Comparison of ENCODE assay signal across 8 mouse cellular contexts in the genomic region with DNA sequence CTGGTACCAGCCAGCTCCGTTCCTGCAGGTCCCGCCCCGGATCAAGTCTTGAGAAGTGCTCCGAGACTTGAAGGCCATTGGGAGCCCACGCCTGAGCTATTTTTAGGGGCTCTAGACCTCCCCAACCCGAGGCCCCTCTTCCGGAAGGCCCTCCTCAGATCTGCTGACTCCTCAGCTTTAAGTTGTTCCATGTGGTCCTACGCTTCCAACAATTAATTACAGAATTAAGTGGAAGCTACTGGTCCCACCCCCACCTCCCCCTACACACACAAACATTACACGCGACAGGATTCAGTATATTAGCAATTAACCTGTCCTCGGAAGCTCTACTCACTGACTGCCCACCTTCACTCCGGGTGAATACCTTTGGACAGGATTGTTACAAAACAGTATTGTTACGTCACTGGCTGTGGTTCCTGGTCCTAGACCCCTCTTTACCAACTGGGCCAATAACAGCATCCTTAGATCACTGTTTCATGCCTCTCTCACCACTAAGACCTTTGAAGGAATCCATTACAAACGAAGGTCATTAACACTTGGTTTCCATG. TPM values are rescaled to one million over a fixed set of nuclear protein-coding genes. Genes with fewer than 3 reads are reported as not detected.
DNase-seq lines count a peak whose midpoint lies in the region; ATAC-seq and TF ChIP-seq lines count a peak whose summit lies in the region.

No protein-coding gene starts in this region.

- ATAC-seq in kidney, embryonic 14.5 days (ENCODE audit: low FRiP score, low TSS enrichment): no peak
- peak; percentile 58 for ATAC-seq in hindbrain, embryonic 13.5 days (ENCODE audit: low FRiP score)
- peak; percentile 61 for ATAC-seq in midbrain, embryonic 14.5 days (ENCODE audit: low FRiP score, low TSS enrichment)

- TF ChIP-seq POLR2A in bone marrow, adult 2 months (IDR thresholded peaks at IDR 0.05; ENCODE audit: borderline replicate concordance, control insufficient read depth, low read depth, low read length): peak; percentile 2; the same call in 1 of the 2 replicates

- H3K4me3 ChIP-seq in kidney, embryonic 14.5 days (ENCODE audit: low read length): peak overlapping the region; percentile 61
- H3K4me3 ChIP-seq in bone marrow, adult 2 months (replicated peaks; ENCODE audit: control insufficient read depth, low read depth, low read length): peak overlapping the region; percentile 90
- H3K4me3 ChIP-seq in hindbrain, embryonic 13.5 days: peak overlapping the region; percentile 53
- H3K4me3 ChIP-seq in midbrain, embryonic 14.5 days (replicated peaks; ENCODE audit: low read depth, low read length): peak overlapping the region; percentile 53

- H3K4me2 ChIP-seq in kidney, embryonic 14.5 days (replicated peaks; ENCODE audit: low read depth, low read length): peak overlapping the region; percentile 42
- peak overlapping the region; percentile 61 for H3K4me2 ChIP-seq in hindbrain, embryonic 13.5 days
- H3K4me2 ChIP-seq in midbrain, embryonic 14.5 days (ENCODE audit: low read length): peak overlapping the region; percentile 66

- no peaks in the 10 kb centered on the region for H3K9me3 ChIP-seq in kidney, embryonic 14.5 days (ENCODE audit: control insufficient read depth, low read length)
- no peaks in the 10 kb centered on the region for H3K9me3 ChIP-seq in hindbrain, embryonic 13.5 days
- H3K9me3 ChIP-seq in midbrain, embryonic 14.5 days (ENCODE audit: control insufficient read depth, low read length): no peaks in the 10 kb centered on the region

- no peaks in the 10 kb centered on the region for H3K4me1 ChIP-seq in kidney, embryonic 14.5 days (ENCODE audit: control insufficient read depth, insufficient read depth, low read length)
- H3K4me1 ChIP-seq in bone marrow, adult 2 months (ENCODE audit: control insufficient read depth, insufficient read depth, low read length): no peaks in the 10 kb centered on the region
- peaks cover 4% of the 10 kb centered on the region; the same call in 1 of the 2 replicates for H3K4me1 ChIP-seq in hindbrain, embryonic 13.5 days (replicated peaks)
- no peaks in the 10 kb centered on the region for H3K4me1 ChIP-seq in midbrain, embryonic 14.5 days (ENCODE audit: control insufficient read depth, insufficient read depth, low read length)

- no peak for TF ChIP-seq CTCF in bone marrow, adult 2 months (IDR thresholded peaks at IDR 0.05; ENCODE audit: control insufficient read depth, insufficient read depth, low read length)

- H3K27me3 ChIP-seq in kidney, embryonic 14.5 days (ENCODE audit: control insufficient read depth, insufficient read depth, low read length): no peaks in the 10 kb centered on the region
- no peaks in the 10 kb centered on the region for H3K27me3 ChIP-seq in hindbrain, embryonic 13.5 days
- H3K27me3 ChIP-seq in midbrain, embryonic 14.5 days (ENCODE audit: control insufficient read depth, insufficient read depth, low read length): no peaks in the 10 kb centered on the region

- H3K36me3 ChIP-seq in kidney, embryonic 14.5 days (ENCODE audit: control insufficient read depth, insufficient read depth, low read length): no peaks in the 10 kb centered on the region
- H3K36me3 ChIP-seq in hindbrain, embryonic 13.5 days: no peaks in the 10 kb centered on the region
- H3K36me3 ChIP-seq in midbrain, embryonic 14.5 days (ENCODE audit: control insufficient read depth, insufficient read depth, low read length): no peaks in the 10 kb centered on the region

- DNase-seq in kidney, postnatal 36 days: no peak
- DNase-seq in midbrain, embryonic 14.5 days: no peak
- DNase-seq in thymus, postnatal 10 days (ENCODE audit: low spot score in 2 of 2): no peak
- DNase-seq in left cerebral cortex, adult 11 months (ENCODE audit: low spot score): no peak
- DNase-seq in adrenal gland, postnatal 4 days (ENCODE audit: low spot score in 2 of 2): no peak

- peak overlapping the region; percentile 85 for H3K27ac ChIP-seq in kidney, embryonic 14.5 days (ENCODE audit: low read depth, low read length)
- peak overlapping the region; percentile 85 for H3K27ac ChIP-seq in bone marrow, adult 2 months (ENCODE audit: control insufficient read depth, insufficient read depth, low read depth, low read length, poor library complexity)
- peak overlapping the region; percentile 66; the same call in 1 of the 2 replicates for H3K27ac ChIP-seq in hindbrain, embryonic 13.5 days
- 0 out of 2 replicates have a peak overlapping the region, but pooled peaks have one; percentile 20 for H3K27ac ChIP-seq in midbrain, embryonic 14.5 days (replicated peaks; ENCODE audit: low read depth, low read length)

- peak overlapping the region; percentile 75; the same call in 1 of the 2 replicates for H3K9ac ChIP-seq in kidney, embryonic 14.5 days (ENCODE audit: low read depth, low read length)
- peak overlapping the region; percentile 72 for H3K9ac ChIP-seq in hindbrain, embryonic 13.5 days
- H3K9ac ChIP-seq in midbrain, embryonic 14.5 days (replicated peaks; ENCODE audit: low read length): no peak overlapping the region; the same call in 1 of the 2 replicates

- WGBS in kidney, embryonic 14.5 days: 50% methylated on average over 14 of the region's 14 CpGs
- WGBS in bone marrow, adult 2 months: 27% methylated on average over 14 of the region's 14 CpGs
- WGBS in hindbrain, embryonic 13.5 days: 33% methylated on average over 14 of the region's 14 CpGs
- WGBS in midbrain, embryonic 14.5 days: 38% methylated on average over 14 of the region's 14 CpGs

RNA-seq across cellular contexts. Expression of gene Pdk3, which starts 0.4 kb away (rescaled TPM):
- polyA plus RNA-seq in kidney, embryonic 14.5 days (2014; fragmentation: Nextera tagmentation; extraction: Ambion mirVana): 69.2 and 81.2 TPM in 2 replicates
- polyA plus RNA-seq in bone marrow, adult 2 months (2011; ENCODE audit: insufficient read depth, insufficient read length, low replicate concordance, missing spikeins): 7.6 and 21.7 TPM in 2 replicates
- 26.7 and 29.3 TPM in 2 replicates for polyA plus RNA-seq in hindbrain, embryonic 13.5 days (2015; fragmentation: Nextera tagmentation; extraction: Ambion mirVana)
- polyA plus RNA-seq in midbrain, embryonic 14.5 days (2014; fragmentation: Nextera tagmentation; extraction: Ambion mirVana): 19.0 and 25.8 TPM in 2 replicates
- 10 to 100 TPM; 24.4 to 26.2 TPM for total RNA-seq in adrenal gland, postnatal 4 days (2021)

Comparison
In these comparisons a context has a peak if more than half of its experiments do, and no peak if none do; other contexts are left out.
1. H3K27ac ChIP-seq: peak in every context shown above with its lines; median percentile 85 in kidney, embryonic 14.5 days; 85 in bone marrow, adult 2 months; 66 in hindbrain, embryonic 13.5 days; 20 in midbrain, embryonic 14.5 days.